Mouse (Mus musculus): Measurements from ENCODE around the gene Armc2. TPM values are rescaled to one million over a fixed set of nuclear protein-coding genes. Genes with fewer than 3 reads are reported as not detected.

Armc2 gene
- total and polyA plus RNA-seq, 3 experiments, result 0.34 to 0.99 (median 0.90) TPM

GRCm38 (mm10) chr10:42059522-42059921 lies 41.3 kb upstream of the Armc2 start:
- DNase-seq (ENCODE audit: extremely low read depth), result no peak
- Histone ChIP-seq H3K9ac (ENCODE audit: insufficient read depth, low read depth) (no peak overlapping the region), H3K27ac (ENCODE audit: insufficient read depth, low read depth) (0 out of 2 replicates have a peak overlapping the region, but pooled peaks have one; percentile 3), H3K4me2 (ENCODE audit: insufficient read depth, low read depth, poor library complexity, severe bottlenecking) (no peak overlapping the region), H3K4me1 (ENCODE audit: control insufficient read depth in 1 of 2, insufficient read depth in 2 of 2) (peaks cover 0 to 5% of the 10 kb centered on the region in 2 experiments; a peak in 1 of 4 replicates), H3K4me3 (replicated peaks in 1 of 3; ENCODE audit: low read depth in 2 of 3, low read length in 2 of 3, poor library complexity in 1 of 3) (no peak overlapping the region), H3K36me3 (replicated peaks in 1 of 2; ENCODE audit: control insufficient read depth in 1 of 2, insufficient read depth in 1 of 2, low read length in 1 of 2) (peaks cover 0 to 2% of the 10 kb centered on the region in 2 experiments), H3K9me3 (replicated peaks; ENCODE audit: low read length) (peaks cover 4% of the 10 kb centered on the region), H3K79me2 (replicated peaks; ENCODE audit: control insufficient read depth, extremely low read depth, insufficient read depth, poor library complexity, severe bottlenecking) (no peaks in the 10 kb centered on the region), H3K27me3 (replicated peaks) (no peaks in the 10 kb centered on the region)
- in situ Hi-C loops (cut with MboI; ENCODE audit: low pct_ligation_motif_present, low pct_unique_long_range_greater_than_20kb, low sequenced_read_pairs) (no loop called here), dilution Hi-C loops (cut with MboI; ENCODE audit: extremely low pct_ligation_motif_present, extremely low pct_unique_long_range_greater_than_20kb, low sequenced_read_pairs) (no loop called here)
- TF ChIP-seq KAT2A (IDR thresholded peaks at IDR 0.05; ENCODE audit: insufficient replicate concordance, low read length) (no peak), RCOR1 (conservative IDR thresholded peaks at IDR 0.05; ENCODE audit: low read depth, low read length) (no peak), TCF12 (IDR thresholded peaks at IDR 0.05; ENCODE audit: low read depth, low read length) (no peak), TBP (conservative IDR thresholded peaks at IDR 0.05; ENCODE audit: low read depth, low read length) (no peak), BHLHE40 (IDR thresholded peaks at IDR 0.05; ENCODE audit: low read depth, low read length) (no peak), MEF2A (IDR thresholded peaks at IDR 0.05; ENCODE audit: borderline replicate concordance, low read depth, low read length) (no peak), USF2 (conservative IDR thresholded peaks at IDR 0.05; ENCODE audit: low read depth, low read length) (no peak), RAD21 (IDR thresholded peaks at IDR 0.05; ENCODE audit: low read depth, low read length) (no peak), JUND (conservative IDR thresholded peaks at IDR 0.05; ENCODE audit: low read depth, low read length) (no peak), ETS1 (conservative IDR thresholded peaks at IDR 0.05; ENCODE audit: low read depth, low read length) (no peak), ZC3H11A (IDR thresholded peaks at IDR 0.05; ENCODE audit: low read depth, low read length) (no peak), SMC3 (IDR thresholded peaks at IDR 0.05; ENCODE audit: low read depth, low read length) (no peak), NELFE (IDR thresholded peaks at IDR 0.05; ENCODE audit: low read depth, low read length) (no peak), MYC (IDR thresholded peaks at IDR 0.05; ENCODE audit: low read depth, low read length) (no peak), SIN3A (IDR thresholded peaks at IDR 0.05; ENCODE audit: low read length) (no peak), POLR2A (IDR thresholded peaks at IDR 0.05; ENCODE audit: low read depth, low read length) (no peak), ZKSCAN1 (IDR thresholded peaks at IDR 0.05; ENCODE audit: borderline replicate concordance, low read depth, low read length) (no peak), MXI1 (IDR thresholded peaks at IDR 0.05; ENCODE audit: low read depth, low read length) (no peak), NRF1 (IDR thresholded peaks at IDR 0.05; ENCODE audit: low read depth, low read length) (no peak), JUN (IDR thresholded peaks at IDR 0.05; ENCODE audit: insufficient read depth, low read depth, low read length) (no peak)

- H3K36me3 ChIP-seq (replicated peaks in 1 of 2; ENCODE audit: control insufficient read depth in 1 of 2, insufficient read depth in 1 of 2, low read length in 1 of 2), result peaks cover 0 to 2% of the 10 kb centered on the region in 2 experiments
- no peak for TF ChIP-seq ZMIZ1 (IDR thresholded peaks at IDR 0.05; ENCODE audit: low read depth, low read length)
- H3K4me2 ChIP-seq (ENCODE audit: insufficient read depth, low read depth, poor library complexity, severe bottlenecking), result no peak overlapping the region
- no peak overlapping the region for H3K27ac ChIP-seq (ENCODE audit: insufficient read depth, low read depth)
- dilution Hi-C loops (cut with MboI; ENCODE audit: extremely low pct_ligation_motif_present, extremely low pct_unique_long_range_greater_than_20kb, low sequenced_read_pairs) (no loop called here), in situ Hi-C loops (cut with MboI; ENCODE audit: low pct_ligation_motif_present, low pct_unique_long_range_greater_than_20kb, low sequenced_read_pairs) (no loop called here)
- H3K4me3 ChIP-seq (replicated peaks in 1 of 3; ENCODE audit: low read depth in 2 of 3, low read length in 2 of 3, poor library complexity in 1 of 3), result no peak overlapping the region
- no peak overlapping the region for H3K9ac ChIP-seq (ENCODE audit: insufficient read depth, low read depth)
- no peak for DNase-seq (ENCODE audit: extremely low read depth)
- H3K4me1 ChIP-seq (ENCODE audit: control insufficient read depth in 1 of 2, insufficient read depth in 2 of 2), result peaks cover 0 to 5% of the 10 kb centered on the region in 2 experiments; a peak in 1 of 4 replicates
- H3K9me3 ChIP-seq (replicated peaks; ENCODE audit: low read length), result peaks cover 4% of the 10 kb centered on the region
- H3K79me2 ChIP-seq (replicated peaks; ENCODE audit: control insufficient read depth, extremely low read depth, insufficient read depth, poor library complexity, severe bottlenecking), result no peaks in the 10 kb centered on the region
- H3K27me3 ChIP-seq (replicated peaks), result no peaks in the 10 kb centered on the region
These were observed 39.5 kb upstream of the Armc2 start for GRCm38 (mm10) chr10:42057746-42058145.

Data from CH12.LX (cell line).